ENCODE assay signal across 8 mouse cellular contexts in the genomic region with DNA sequence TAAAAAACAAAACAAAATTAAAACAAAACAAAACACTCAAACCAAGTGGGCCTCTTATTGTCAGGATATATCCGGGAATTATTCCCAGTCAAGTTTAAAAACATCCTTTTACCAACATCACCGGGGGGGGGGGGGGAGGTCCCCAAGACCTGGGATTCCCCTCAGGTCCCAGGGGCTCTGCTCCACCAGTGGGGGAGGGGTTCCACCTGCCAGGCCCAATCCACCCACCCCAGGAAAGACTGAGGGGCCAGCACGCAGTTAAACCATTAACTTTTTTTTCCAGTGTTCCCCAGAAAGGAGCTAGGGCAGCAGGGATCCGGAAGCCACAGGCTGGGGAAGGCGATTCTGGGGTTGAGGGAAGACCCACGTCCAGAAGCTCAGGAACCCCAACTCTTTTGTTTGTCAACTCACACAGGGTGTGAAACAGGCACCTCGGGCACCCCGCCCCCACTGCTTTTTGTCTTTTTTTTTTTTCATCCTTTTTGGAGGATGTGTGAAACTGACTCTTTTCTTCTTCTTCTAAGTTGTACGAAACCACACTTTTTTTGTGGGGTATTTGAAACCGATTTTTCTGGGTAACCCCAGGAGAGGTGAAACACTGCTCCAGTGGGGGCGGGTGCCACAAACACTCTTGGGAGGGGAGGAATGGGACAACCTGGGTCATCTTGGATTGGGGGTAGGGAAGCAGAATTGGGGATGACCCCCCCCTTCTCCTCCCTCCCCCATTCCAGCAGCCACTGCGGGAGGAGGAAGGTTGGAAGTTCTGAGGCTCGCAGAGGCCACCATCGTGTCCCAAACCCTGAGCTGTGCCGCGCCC. TPM values are rescaled to one million over a fixed set of nuclear protein-coding genes. Genes with fewer than 3 reads are reported as not detected.
DNase-seq lines count a peak whose midpoint lies in the region; ATAC-seq lines count a peak whose summit lies in the region.

No protein-coding gene starts in this region.

- WGBS in lung, embryonic 16.5 days: 10% methylated on average over 15 of the region's 16 CpGs
- 14% methylated on average over 16 of the region's 16 CpGs for WGBS in embryonic facial prominence, embryonic 15.5 days
- 17% methylated on average over 15 of the region's 16 CpGs for WGBS in neural tube, embryonic 12.5 days

- H3K4me1 ChIP-seq in lung, embryonic 16.5 days (replicated peaks; ENCODE audit: control insufficient read depth, insufficient read depth, low read length): peaks cover 28% of the 10 kb centered on the region
- H3K4me1 ChIP-seq in embryonic facial prominence, embryonic 15.5 days: peaks cover 34% of the 10 kb centered on the region
- peaks cover 37% of the 10 kb centered on the region for H3K4me1 ChIP-seq in neural tube, embryonic 12.5 days

- H3K4me2 ChIP-seq in lung, embryonic 16.5 days (ENCODE audit: low read depth, low read length): peak overlapping the region; percentile 94
- H3K4me2 ChIP-seq in embryonic facial prominence, embryonic 15.5 days (replicated peaks): peak overlapping the region; percentile 81
- peak overlapping the region; percentile 92 for H3K4me2 ChIP-seq in neural tube, embryonic 12.5 days (replicated peaks)

- peak overlapping the region; percentile 11 for H3K27ac ChIP-seq in lung, embryonic 16.5 days (ENCODE audit: low read length)
- H3K27ac ChIP-seq in embryonic facial prominence, embryonic 15.5 days (replicated peaks): peak overlapping the region; percentile 95
- no peak overlapping the region for H3K27ac ChIP-seq in neural tube, embryonic 12.5 days

- no peak for ATAC-seq in lung, embryonic 16.5 days (ENCODE audit: low read depth)
- ATAC-seq in embryonic facial prominence, embryonic 15.5 days (ENCODE audit: insufficient number of reproducible peaks, low FRiP score, low TSS enrichment, low read depth): no peak
- ATAC-seq in neural tube, embryonic 12.5 days (ENCODE audit: low FRiP score, low read depth): no peak

- no peaks in the 10 kb centered on the region for H3K9me3 ChIP-seq in lung, embryonic 16.5 days (ENCODE audit: control insufficient read depth, low read length)
- H3K9me3 ChIP-seq in embryonic facial prominence, embryonic 15.5 days (replicated peaks): no peaks in the 10 kb centered on the region
- H3K9me3 ChIP-seq in neural tube, embryonic 12.5 days: no peaks in the 10 kb centered on the region

- no peak for DNase-seq in lung, postnatal 4 days
- peak; percentile 73 for DNase-seq in induced T-regulatory cell, adult 2 months (ENCODE audit: low read depth)
- DNase-seq in yolk sac, embryonic 10.5 days (ENCODE audit: low spot score): no peak
- no peak for DNase-seq in testis, postnatal 10 days (ENCODE audit: low spot score)
- no peak for DNase-seq in frontal cortex, postnatal 25 days (ENCODE audit: low spot score in 2 of 2)

- H3K27me3 ChIP-seq in lung, embryonic 16.5 days (ENCODE audit: control insufficient read depth, insufficient read depth, low read depth, low read length): no peaks in the 10 kb centered on the region
- no peaks in the 10 kb centered on the region for H3K27me3 ChIP-seq in embryonic facial prominence, embryonic 15.5 days
- no peaks in the 10 kb centered on the region for H3K27me3 ChIP-seq in neural tube, embryonic 12.5 days (replicated peaks)

- peaks cover 29% of the 10 kb centered on the region for H3K36me3 ChIP-seq in lung, embryonic 16.5 days (ENCODE audit: control insufficient read depth, insufficient read depth, low read length)
- peaks cover 39% of the 10 kb centered on the region for H3K36me3 ChIP-seq in embryonic facial prominence, embryonic 15.5 days
- peaks cover 41% of the 10 kb centered on the region for H3K36me3 ChIP-seq in neural tube, embryonic 12.5 days

- H3K4me3 ChIP-seq in lung, embryonic 16.5 days (ENCODE audit: low read length): peak overlapping the region; percentile 72
- H3K4me3 ChIP-seq in embryonic facial prominence, embryonic 15.5 days (replicated peaks): peak overlapping the region; percentile 97
- H3K4me3 ChIP-seq in neural tube, embryonic 12.5 days: peak overlapping the region; percentile 99

- peak overlapping the region; percentile 96 for H3K9ac ChIP-seq in lung, embryonic 16.5 days (ENCODE audit: low read length)
- H3K9ac ChIP-seq in embryonic facial prominence, embryonic 15.5 days: peak overlapping the region; percentile 99
- H3K9ac ChIP-seq in neural tube, embryonic 12.5 days: peak overlapping the region; percentile 98

RNA-seq across cellular contexts. Expression of a gene that starts 1.7 kb away (rescaled TPM):
- 81.0 and 82.4 TPM in 2 replicates for polyA plus RNA-seq in lung, embryonic 16.5 days (2015; fragmentation: Nextera tagmentation; extraction: Ambion mirVana)
- polyA plus RNA-seq in embryonic facial prominence, embryonic 15.5 days (2015; fragmentation: Nextera tagmentation; extraction: Ambion mirVana): 133 and 135 TPM in 2 replicates
- polyA plus RNA-seq in neural tube, embryonic 12.5 days (2016; fragmentation: Nextera tagmentation; extraction: Ambion mirVana): 156 and 166 TPM in 2 replicates

RNA-seq across cellular contexts. Expression of a gene that starts 25.1 kb away (rescaled TPM):
- polyA plus RNA-seq in lung, embryonic 16.5 days (2015; fragmentation: Nextera tagmentation; extraction: Ambion mirVana): 618 and 673 TPM in 2 replicates
- polyA plus RNA-seq in embryonic facial prominence, embryonic 15.5 days (2015; fragmentation: Nextera tagmentation; extraction: Ambion mirVana): 659 and 673 TPM in 2 replicates
- 436 and 478 TPM in 2 replicates for polyA plus RNA-seq in neural tube, embryonic 12.5 days (2016; fragmentation: Nextera tagmentation; extraction: Ambion mirVana)

RNA-seq across cellular contexts. Expression of a gene that starts 32.4 kb away (rescaled TPM):
- 192 and 204 TPM in 2 replicates for polyA plus RNA-seq in lung, embryonic 16.5 days (2015; fragmentation: Nextera tagmentation; extraction: Ambion mirVana)
- 247 and 250 TPM in 2 replicates for polyA plus RNA-seq in embryonic facial prominence, embryonic 15.5 days (2015; fragmentation: Nextera tagmentation; extraction: Ambion mirVana)
- 304 and 314 TPM in 2 replicates for polyA plus RNA-seq in neural tube, embryonic 12.5 days (2016; fragmentation: Nextera tagmentation; extraction: Ambion mirVana)

RNA-seq across cellular contexts. Expression of a gene that starts 44.3 kb away (rescaled TPM):
- 4.4 and 4.5 TPM in 2 replicates for polyA plus RNA-seq in lung, embryonic 16.5 days (2015; fragmentation: Nextera tagmentation; extraction: Ambion mirVana)
- 7.2 and 8.4 TPM in 2 replicates for polyA plus RNA-seq in embryonic facial prominence, embryonic 15.5 days (2015; fragmentation: Nextera tagmentation; extraction: Ambion mirVana)
- polyA plus RNA-seq in neural tube, embryonic 12.5 days (2016; fragmentation: Nextera tagmentation; extraction: Ambion mirVana): 23.6 and 26.5 TPM in 2 replicates
